Mouse (Mus musculus) small intestine, adult 2 months (tissue): Measurements from ENCODE around the gene Grin3a.

Experiments
- CTCF ChIP-seq: fragments of 200-500 bp; IDR thresholded peaks from 2 replicates; pipeline ENCODE4 v1.5.1; 2012; ENCODE audit warnings: low read depth, mild to moderate bottlenecking, control low read depth, inconsistent platforms, low read length, moderate library complexity, mixed read lengths; ENCODE audit not compliant: insufficient replicate concordance, insufficient read length; ENCODE audit errors: extremely low read depth
- POLR2A ChIP-seq: fragments of 200-500 bp; IDR thresholded peaks from 2 replicates; pipeline ENCODE4 v1.6.1; 2012; ENCODE audit warnings: low read depth, mild to moderate bottlenecking, control low read depth, inconsistent platforms, low read length, moderate library complexity

DNA sequence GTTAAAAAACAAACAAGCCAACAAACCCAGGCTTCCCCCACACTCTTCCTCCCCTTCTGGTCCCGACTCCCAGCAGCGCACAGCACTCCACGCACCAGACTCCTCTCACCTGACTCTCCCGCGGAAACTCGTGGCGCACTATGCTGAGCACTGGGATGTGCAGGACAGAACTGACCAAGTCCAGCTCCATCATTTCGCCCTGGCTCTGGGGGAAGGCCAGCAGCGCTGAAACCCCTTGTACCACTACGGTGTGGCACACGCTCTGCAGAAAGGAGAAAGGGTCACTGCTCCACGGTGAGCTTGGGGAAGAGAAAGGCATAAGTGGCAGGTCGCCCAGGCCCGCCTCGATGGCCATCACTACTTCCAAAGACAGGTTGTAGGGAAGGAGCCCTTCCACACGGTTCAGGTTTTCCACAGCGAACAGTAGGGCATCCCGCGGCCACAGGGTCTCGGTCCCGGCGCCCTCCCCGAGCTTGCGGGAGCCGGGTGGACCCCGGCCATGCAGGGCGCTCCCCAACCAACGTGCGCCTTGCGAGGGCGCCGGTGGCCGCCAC is 1.2 kb downstream of the Grin3a start:
- TF ChIP-seq CTCF (no peak), POLR2A (no peak)
